Mouse (Mus musculus) MEL (cell line): ENCODE data around the gene Igf2bp1. TPM values are rescaled to one million over a fixed set of nuclear protein-coding genes. Genes with fewer than 3 reads are reported as not detected.

Experiments used
- DNase-seq: peaks from one replicate; pipeline ENCODE4 v3.0.0; 2011; ENCODE audit warnings: low read depth, low spot score
- H3K27ac ChIP-seq: 2 replicates; pipeline ENCODE4 v1.5.1; 2012; ENCODE audit warnings: low read depth, mild to moderate bottlenecking, control low read depth, low read length, moderate library complexity; ENCODE audit not compliant: control insufficient read depth
- H3K27me3 ChIP-seq, 2 experiments: fragments of 150-350 bp in 1 of 2; sonication (generic) in 1 of 2; 2 replicates each; pipeline ENCODE4 v1.6.1; 2012; ENCODE audit warnings: low read length in 2 of 2, mild to moderate bottlenecking in 2 of 2, improper control_type of control experiment in 1 of 2, moderate library complexity in 1 of 2; ENCODE audit not compliant: insufficient read depth in 2 of 2, control insufficient read depth in 1 of 2
- H3K36me3 ChIP-seq, 2 experiments: 2 replicates each; pipeline ENCODE4 v1.6.1; 2012 to 2014; ENCODE audit warnings: low read length in 2 of 2, improper control_type of control experiment in 1 of 2, inconsistent platforms in 1 of 2, mild to moderate bottlenecking in 1 of 2; ENCODE audit not compliant: insufficient read depth in 2 of 2, control insufficient read depth in 1 of 2
- H3K4me1 ChIP-seq, 2 experiments: fragments of 150-350 bp in 1 of 2; sonication (generic) in 1 of 2; 2 replicates each; pipeline ENCODE4 v1.6.1; 2012; ENCODE audit warnings: low read length in 2 of 2, improper control_type of control experiment in 1 of 2, mild to moderate bottlenecking in 1 of 2; ENCODE audit not compliant: insufficient read depth in 2 of 2, control insufficient read depth in 1 of 2
- H3K4me3 ChIP-seq, 2 experiments: fragments of 150-350 bp in 1 of 2; sonication (generic) in 1 of 2; 2 replicates each; pipeline ENCODE4 v1.5.1; 2012; ENCODE audit warnings: low read depth in 2 of 2, low read length in 2 of 2, mild to moderate bottlenecking in 2 of 2, moderate library complexity in 2 of 2, control low read depth in 1 of 2, improper control_type of control experiment in 1 of 2; ENCODE audit not compliant: control insufficient read depth in 1 of 2, insufficient read depth in 1 of 2
- H3K79me2 ChIP-seq: 2 replicates; pipeline ENCODE4 v1.6.1; 2012; ENCODE audit warnings: mild to moderate bottlenecking, low read length, moderate library complexity; ENCODE audit not compliant: control insufficient read depth, poor library complexity, insufficient read depth
- H3K9ac ChIP-seq: 2 replicates; pipeline ENCODE4 v1.6.1; 2012; ENCODE audit warnings: low read depth, mild to moderate bottlenecking, control low read depth, low read length, moderate library complexity; ENCODE audit not compliant: control insufficient read depth, poor library complexity, severe bottlenecking
- H3K9me3 ChIP-seq: fragments of 150-350 bp; sonication (generic); replicated peaks from 2 replicates; pipeline ENCODE4 v1.6.1; 2012; ENCODE audit warnings: mild to moderate bottlenecking, low read length, improper control_type of control experiment, moderate library complexity; ENCODE audit not compliant: insufficient read depth
- CTCF ChIP-seq, 3 experiments: IDR thresholded peaks in 2 of 3; conservative IDR thresholded peaks in 1 of 3; 2 replicates each; pipeline ENCODE4 v1.5.1; 2011 to 2012; ENCODE audit warnings: low read length in 3 of 3, low read depth in 2 of 3, mild to moderate bottlenecking in 2 of 3, improper control_type of control experiment in 1 of 3, inconsistent platforms in 1 of 3, mixed read lengths in 1 of 3, moderate library complexity in 1 of 3; ENCODE audit not compliant: control insufficient read depth in 1 of 3, insufficient read depth in 1 of 3, poor library complexity in 1 of 3, severe bottlenecking in 1 of 3
- E2F4 ChIP-seq: IDR thresholded peaks from 2 replicates; pipeline ENCODE4 v1.6.1; 2011; ENCODE audit warnings: low read depth, low read length, improper control_type of control experiment, borderline replicate concordance
- ELF1 ChIP-seq: IDR thresholded peaks from 2 replicates; pipeline ENCODE4 v1.6.1; 2014; ENCODE audit warnings: low read depth, mild to moderate bottlenecking, inconsistent platforms, low read length, improper control_type of control experiment, moderate library complexity
- EP300 ChIP-seq, 2 experiments: IDR thresholded peaks; 2 replicates each; pipeline ENCODE4 v1.6.1; 2011; ENCODE audit warnings: improper control_type of control experiment in 2 of 2, low read length in 2 of 2, low read depth in 1 of 2, mild to moderate bottlenecking in 1 of 2
- GATA1 ChIP-seq: IDR thresholded peaks from 2 replicates; pipeline ENCODE4 v1.6.1; 2011; ENCODE audit warnings: low read depth, low read length, improper control_type of control experiment
- HCFC1 ChIP-seq: IDR thresholded peaks from 2 replicates; pipeline ENCODE4 v1.6.1; 2012; ENCODE audit warnings: low read depth, mild to moderate bottlenecking, inconsistent platforms, low read length, improper control_type of control experiment, moderate library complexity
- MAFK ChIP-seq: IDR thresholded peaks from 2 replicates; pipeline ENCODE4 v1.6.1; 2011; ENCODE audit warnings: low read depth, mild to moderate bottlenecking, low read length, improper control_type of control experiment, borderline replicate concordance
- MEF2A ChIP-seq: IDR thresholded peaks from 2 replicates; pipeline ENCODE4 v1.6.1; 2014; ENCODE audit warnings: low read depth, mild to moderate bottlenecking, inconsistent platforms, low read length, improper control_type of control experiment; ENCODE audit not compliant: poor library complexity, insufficient replicate concordance, severe bottlenecking; ENCODE audit errors: extremely low read depth
- MXI1 ChIP-seq: IDR thresholded peaks from 2 replicates; pipeline ENCODE4 v1.6.1; 2011; ENCODE audit warnings: mild to moderate bottlenecking, low read depth, low read length, improper control_type of control experiment
- NELFE ChIP-seq: IDR thresholded peaks from 2 replicates; pipeline ENCODE4 v1.6.1; 2011; ENCODE audit warnings: low read depth, low read length, improper control_type of control experiment
- NRF1 ChIP-seq: IDR thresholded peaks from 2 replicates; pipeline ENCODE4 v1.6.1; 2014; ENCODE audit warnings: low read depth, mild to moderate bottlenecking, inconsistent platforms, low read length, improper control_type of control experiment, moderate library complexity; ENCODE audit not compliant: poor library complexity, insufficient read depth, severe bottlenecking
- POLR2A ChIP-seq, 2 experiments: IDR thresholded peaks; 2 replicates each; pipeline ENCODE4 v1.6.1; 2011 to 2012; ENCODE audit warnings: low read length in 2 of 2, mild to moderate bottlenecking in 2 of 2, control low read depth in 1 of 2, improper control_type of control experiment in 1 of 2, low read depth in 1 of 2, moderate library complexity in 1 of 2; ENCODE audit not compliant: control insufficient read depth in 1 of 2, insufficient read depth in 1 of 2, poor library complexity in 1 of 2
- POLR2AphosphoS5 ChIP-seq: IDR thresholded peaks from 2 replicates; pipeline ENCODE4 v1.6.1; 2012; ENCODE audit warnings: low read depth, borderline replicate concordance, mild to moderate bottlenecking, inconsistent platforms, low read length, moderate library complexity, mixed read lengths
- RAD21 ChIP-seq: IDR thresholded peaks from 2 replicates; pipeline ENCODE4 v1.6.1; 2011; ENCODE audit warnings: mild to moderate bottlenecking, low read depth, low read length, improper control_type of control experiment
- SIN3A ChIP-seq: IDR thresholded peaks from 2 replicates; pipeline ENCODE4 v1.6.1; 2012; ENCODE audit warnings: low read length, improper control_type of control experiment, inconsistent platforms
- TAL1 ChIP-seq: IDR thresholded peaks from 2 replicates; pipeline ENCODE4 v1.6.1; 2012; ENCODE audit warnings: mild to moderate bottlenecking, inconsistent platforms, low read length, moderate library complexity, mixed read lengths
- TBP ChIP-seq: IDR thresholded peaks from 2 replicates; pipeline ENCODE4 v1.8.0; 2011; ENCODE audit warnings: low read depth, low read length, improper control_type of control experiment
- TCF12 ChIP-seq: IDR thresholded peaks from 2 replicates; pipeline ENCODE4 v1.6.1; 2014; ENCODE audit warnings: low read depth, mild to moderate bottlenecking, inconsistent platforms, low read length, improper control_type of control experiment, moderate library complexity
- ZC3H11A ChIP-seq: IDR thresholded peaks from 2 replicates; pipeline ENCODE4 v1.6.1; 2012; ENCODE audit warnings: low read depth, mild to moderate bottlenecking, inconsistent platforms, low read length, improper control_type of control experiment
- ZKSCAN1 ChIP-seq: IDR thresholded peaks from 2 replicates; pipeline ENCODE4 v1.6.1; 2012; ENCODE audit warnings: low read depth, mild to moderate bottlenecking, inconsistent platforms, low read length, improper control_type of control experiment, moderate library complexity
- ZNF384 ChIP-seq: IDR thresholded peaks from 2 replicates; pipeline ENCODE4 v1.6.1; 2012; ENCODE audit warnings: low read depth, mild to moderate bottlenecking, inconsistent platforms, low read length, improper control_type of control experiment
- polyA plus RNA-seq, 2 experiments: library from polyadenylated mRNA; stranded (reverse) in 1 of 2; unstranded in 1 of 2; fragments of >175 nt in 1 of 2; fragments of >200 nt in 1 of 2; gene quantifications; 2 replicates each; pipeline versions ENCODE4 v1.2.1 to v1.2.4; 2012; ENCODE audit warnings: low replicate concordance in 2 of 2, low read depth in 1 of 2; ENCODE audit not compliant: insufficient read length in 2 of 2, insufficient read depth in 1 of 2, missing spikeins in 1 of 2
- total RNA-seq: library from RNA; depleted of rRNA; stranded (reverse); fragments of 300-350 nt; gene quantifications from 2 replicates; pipeline ENCODE4 v1.2.3, GENCODE M21; 2012

Igf2bp1 gene
- total and polyA plus RNA-seq, 3 experiments: 0.15 TPM; not detected in 2

- TF ChIP-seq ZC3H11A (no peak), TAL1 (no peak), MEF2A (peak; percentile 9; the same call in 1 of the 2 replicates)
Measured at GRCm38 (mm10) chr11:95987854-95988447, 17.8 kb downstream of the Igf2bp1 start (continued).

- peaks cover 0 to 2% of the 10 kb centered on the region in 2 experiments; a peak in 1 of 4 replicates for H3K36me3 ChIP-seq
- TF ChIP-seq MXI1 (no peak), ZNF384 (no peak), CTCF (IDR thresholded peaks at IDR 0.05 in 2 of 3, conservative IDR thresholded peaks at IDR 0.05 in 1 of 3; ENCODE audit: control insufficient read depth in 1 of 3, insufficient read depth in 1 of 3, low read depth in 2 of 3, low read length in 3 of 3, poor library complexity in 1 of 3, severe bottlenecking in 1 of 3) (no peak), TCF12 (no peak), SIN3A (no peak), POLR2AphosphoS5 (no peak), TBP (no peak), EP300 (IDR thresholded peaks at IDR 0.05; ENCODE audit: low read depth in 1 of 2, low read length in 2 of 2) (no peak), ZKSCAN1 (no peak), TAL1 (no peak), HCFC1 (no peak), GATA1 (no peak)
- H3K27me3 ChIP-seq: no peaks in the 10 kb centered on the region; a peak in 1 of 4 replicates
- H3K9me3 ChIP-seq: no peaks in the 10 kb centered on the region
- H3K9ac ChIP-seq: no peak overlapping the region
- no peaks in the 10 kb centered on the region for H3K79me2 ChIP-seq
- peaks cover 0 to 2% of the 10 kb centered on the region in 2 experiments; a peak in 1 of 4 replicates for H3K4me1 ChIP-seq
- no peak overlapping the region for H3K27ac ChIP-seq
- DNase-seq: no peak
- H3K4me3 ChIP-seq: no peak overlapping the region
Measured at GRCm38 (mm10) chr11:95982475-95982874, 23.3 kb downstream of the Igf2bp1 start.

- H3K9ac ChIP-seq: no peak overlapping the region
- no peak overlapping the region for H3K4me3 ChIP-seq
- H3K27ac ChIP-seq: no peak overlapping the region
- no peaks in the 10 kb centered on the region for H3K79me2 ChIP-seq
- H3K9me3 ChIP-seq: no peaks in the 10 kb centered on the region
- TF ChIP-seq NELFE: no peak
- TF ChIP-seq RAD21: no peak
- no peak for TF ChIP-seq POLR2A (IDR thresholded peaks at IDR 0.05; ENCODE audit: control insufficient read depth in 1 of 2, insufficient read depth in 1 of 2, low read depth in 1 of 2, low read length in 2 of 2, poor library complexity in 1 of 2)
- TF ChIP-seq MXI1: no peak
- no peak for TF ChIP-seq E2F4
- TF ChIP-seq NRF1: no peak
- TF ChIP-seq ZNF384: no peak
- TF ChIP-seq MAFK: no peak
- no peak for TF ChIP-seq ELF1
- H3K27me3 ChIP-seq: no peaks in the 10 kb centered on the region; a peak in 1 of 4 replicates
- H3K4me1 ChIP-seq: 0 out of 4 replicates have a peak, but pooled peaks cover 0 to 2% of the 10 kb centered on the region in 2 experiments
- no peaks in the 10 kb centered on the region for H3K36me3 ChIP-seq
- DNase-seq: no peak
Measured at GRCm38 (mm10) chr11:95981804-95982203, 23.9 kb downstream of the Igf2bp1 start.
